Mouse (Mus musculus): ENCODE data around the gene Frat2.

Frat2 gene

GRCm38 (mm10) chr19:41844345-41844744 is 3.6 kb downstream of the Frat2 start:
- no peak for DNase-seq

GRCm38 (mm10) chr19:41842706-41843105 is 5.2 kb downstream of the Frat2 start:
- DNase-seq = no peak

- no peak for DNase-seq
Observed at GRCm38 (mm10) chr19:41842196-41842595, 5.7 kb downstream of the Frat2 start.

- DNase-seq = no peak
Observed at GRCm38 (mm10) chr19:41841105-41841750, 6.7 kb downstream of the Frat2 start.

- no peak for DNase-seq
Observed at GRCm38 (mm10) chr19:41839685-41840084, 8.2 kb downstream of the Frat2 start.

GRCm38 (mm10) chr19:41838808-41839207 is 9.1 kb downstream of the Frat2 start:
- DNase-seq = no peak

- DNase-seq = no peak
Observed at GRCm38 (mm10) chr19:41837917-41838261, 10.0 kb downstream of the Frat2 start.

GRCm38 (mm10) chr19:41837194-41837916 is 10.6 kb downstream of the Frat2 start:
- DNase-seq = no peak

- no peak for DNase-seq
Observed at GRCm38 (mm10) chr19:41836719-41837118, 11.2 kb downstream of the Frat2 start.

- peak in 1 of 2 experiments; percentile 18 for DNase-seq
Observed at GRCm38 (mm10) chr19:41835816-41836215, 12.1 kb downstream of the Frat2 start.

GRCm38 (mm10) chr19:41835407-41835806 is 12.5 kb downstream of the Frat2 start:
- no peak for DNase-seq

- DNase-seq = no peak
Observed at GRCm38 (mm10) chr19:41832501-41833201, 15.3 kb downstream of the Frat2 start.

GRCm38 (mm10) chr19:41831718-41832391 is 16.1 kb downstream of the Frat2 start:
- peak in 1 of 2 experiments; percentile 18 for DNase-seq

GRCm38 (mm10) chr19:41831101-41831570 is 16.8 kb downstream of the Frat2 start:
- peak in 1 of 2 experiments; percentile 13 for DNase-seq

- peak; percentile 89 for DNase-seq
Observed at GRCm38 (mm10) chr19:41830106-41831031, 17.6 kb downstream of the Frat2 start.

- peak; percentile 90 to 93 for DNase-seq
Observed at GRCm38 (mm10) chr19:41829381-41830105, 18.4 kb downstream of the Frat2 start, which contains the start of gene Frat1. TSS of gene Frat1 (plus strand) at chr19:41829970.

GRCm38 (mm10) chr19:41828941-41829340 is 19.0 kb downstream of the Frat2 start:
- no peak for DNase-seq

GRCm38 (mm10) chr19:41826529-41826928 is 21.4 kb downstream of the Frat2 start:
- no peak for DNase-seq

- DNase-seq = no peak
Observed at GRCm38 (mm10) chr19:41824950-41825349, 23.0 kb downstream of the Frat2 start.

GRCm38 (mm10) chr19:41822589-41822988 is 25.3 kb downstream of the Frat2 start:
- no peak for DNase-seq

GRCm38 (mm10) chr19:41821436-41821835 is 26.5 kb downstream of the Frat2 start:
- DNase-seq = no peak
